Comparison of ENCODE assay signal across 9 mouse cellular contexts in genomic region chr13:31877061-31877460, GRCm38 (mm10).
DNase-seq lines count a peak whose midpoint lies in the region; ATAC-seq and TF ChIP-seq lines count a peak whose summit lies in the region.
"Had no signal": no experiment of that assay in that cellular context is flagged by ENCODE, and none has a peak within 500 bp of the region (broad histone marks: within the 10 kb centered on the region; RNA-seq: fewer than 3 reads in every experiment).

No protein-coding gene starts in this region.

- H3K9ac ChIP-seq in embryonic facial prominence, embryonic 15.5 days = no peak overlapping the region
- no peak overlapping the region for H3K9ac ChIP-seq in lung, embryonic 16.5 days (ENCODE audit: low read length)
- H3K9ac ChIP-seq: liver, embryonic 13.5 days had no signal

- no peak for TF ChIP-seq CTCF in kidney, adult 2 months (conservative IDR thresholded peaks at IDR 0.05; ENCODE audit: insufficient read depth, insufficient read length, low read depth, low read length)
- TF ChIP-seq CTCF in layer of hippocampus, adult 2 months (conservative IDR thresholded peaks at IDR 0.05) = no peak

- H3K4me3 ChIP-seq in embryonic facial prominence, embryonic 15.5 days (replicated peaks) = no peak overlapping the region
- no peak overlapping the region for H3K4me3 ChIP-seq in kidney, adult 2 months (ENCODE audit: insufficient read depth, low read depth, low read length)
- H3K4me3 ChIP-seq in lung, embryonic 16.5 days (ENCODE audit: low read length) = no peak overlapping the region
- no peak overlapping the region for H3K4me3 ChIP-seq in layer of hippocampus, adult 2 months
- H3K4me3 ChIP-seq in forebrain, embryonic 10.5 days = no peak overlapping the region
- H3K4me3 ChIP-seq: liver, embryonic 13.5 days had no signal

- WGBS in embryonic facial prominence, embryonic 15.5 days = 15% methylated on average over 4 of the region's 4 CpGs
- 31% methylated on average over 4 of the region's 4 CpGs for WGBS in kidney, adult 2 months
- WGBS in lung, embryonic 16.5 days = 27% methylated on average over 4 of the region's 4 CpGs
- 70% methylated on average over 4 of the region's 4 CpGs for WGBS in forebrain, embryonic 10.5 days

- no peak for TF ChIP-seq POLR2A in kidney, adult 2 months (IDR thresholded peaks at IDR 0.05; ENCODE audit: low read depth, low read length)

- H3K4me2 ChIP-seq in embryonic facial prominence, embryonic 15.5 days (replicated peaks) = no peak overlapping the region
- H3K4me2 ChIP-seq in lung, embryonic 16.5 days (ENCODE audit: low read depth, low read length) = no peak overlapping the region
- H3K4me2 ChIP-seq: liver, embryonic 13.5 days had no signal

- no peaks in the 10 kb centered on the region for H3K27me3 ChIP-seq in embryonic facial prominence, embryonic 15.5 days
- H3K27me3 ChIP-seq in kidney, adult 2 months (replicated peaks; ENCODE audit: control insufficient read depth, insufficient read depth, low read length) = no peaks in the 10 kb centered on the region
- no peaks in the 10 kb centered on the region for H3K27me3 ChIP-seq in lung, embryonic 16.5 days (ENCODE audit: control insufficient read depth, insufficient read depth, low read depth, low read length)
- no peaks in the 10 kb centered on the region for H3K27me3 ChIP-seq in forebrain, embryonic 10.5 days (ENCODE audit: poor library complexity, severe bottlenecking)
- H3K27me3 ChIP-seq: liver, embryonic 13.5 days had no signal

- H3K4me1 ChIP-seq in embryonic facial prominence, embryonic 15.5 days = peaks cover 7% of the 10 kb centered on the region
- no peaks in the 10 kb centered on the region for H3K4me1 ChIP-seq in kidney, adult 2 months (ENCODE audit: control insufficient read depth, insufficient read depth, low read length)
- H3K4me1 ChIP-seq in lung, embryonic 16.5 days (replicated peaks; ENCODE audit: control insufficient read depth, insufficient read depth, low read length) = no peaks in the 10 kb centered on the region
- peaks cover 5% of the 10 kb centered on the region for H3K4me1 ChIP-seq in forebrain, embryonic 10.5 days
- H3K4me1 ChIP-seq: liver, embryonic 13.5 days had no signal

- ATAC-seq in embryonic facial prominence, embryonic 15.5 days (ENCODE audit: insufficient number of reproducible peaks, low FRiP score, low TSS enrichment, low read depth) = peak; percentile 82
- ATAC-seq in lung, embryonic 16.5 days (ENCODE audit: low read depth) = peak; percentile 64

- H3K36me3 ChIP-seq in embryonic facial prominence, embryonic 15.5 days = no peaks in the 10 kb centered on the region
- no peaks in the 10 kb centered on the region for H3K36me3 ChIP-seq in kidney, adult 2 months (ENCODE audit: control insufficient read depth, insufficient read depth, low read length)
- H3K36me3 ChIP-seq in lung, embryonic 16.5 days (ENCODE audit: control insufficient read depth, insufficient read depth, low read length) = no peaks in the 10 kb centered on the region
- H3K36me3 ChIP-seq in forebrain, embryonic 10.5 days (replicated peaks) = no peaks in the 10 kb centered on the region
- H3K36me3 ChIP-seq: liver, embryonic 13.5 days had no signal

- no peaks in the 10 kb centered on the region for H3K9me3 ChIP-seq in embryonic facial prominence, embryonic 15.5 days (replicated peaks)
- H3K9me3 ChIP-seq in lung, embryonic 16.5 days (ENCODE audit: control insufficient read depth, low read length) = no peaks in the 10 kb centered on the region
- no peaks in the 10 kb centered on the region for H3K9me3 ChIP-seq in forebrain, embryonic 10.5 days
- H3K9me3 ChIP-seq: liver, embryonic 13.5 days had no signal

- no peak overlapping the region for H3K27ac ChIP-seq in embryonic facial prominence, embryonic 15.5 days (replicated peaks)
- H3K27ac ChIP-seq in kidney, adult 2 months (ENCODE audit: insufficient read depth, low read depth, low read length) = no peak overlapping the region
- no peak overlapping the region for H3K27ac ChIP-seq in lung, embryonic 16.5 days (ENCODE audit: low read length)
- H3K27ac ChIP-seq in layer of hippocampus, adult 2 months = no peak overlapping the region
- H3K27ac ChIP-seq in forebrain, embryonic 10.5 days = no peak overlapping the region
- H3K27ac ChIP-seq: liver, embryonic 13.5 days had no signal

- DNase-seq in adrenal gland, adult 2 months = peak; percentile 12
- DNase-seq in adrenal gland, postnatal 25 days = no peak
- DNase-seq in kidney, adult 2 months = peak; percentile 60
- no peak for DNase-seq in c-Kit-positive CD71-positive TER-119-positive erythroid progenitor cells, embryonic 14.5 days (ENCODE audit: low spot score)
- DNase-seq in layer of hippocampus, adult 2 months (ENCODE audit: low spot score in 2 of 2) = no peak
- DNase-seq in forebrain, embryonic 10.5 days (ENCODE audit: extremely low spot score, low spot score) = no peak
- DNase-seq: liver, embryonic 13.5 days had no signal

Comparison
In these comparisons a context has a peak if more than half of its experiments do, and no peak if none do; other contexts are left out.
1. DNase-seq: peak in adrenal gland, adult 2 months (single experiment) and kidney, adult 2 months (single experiment); none in adrenal gland, postnatal 25 days (single experiment), c-Kit-positive CD71-positive TER-119-positive erythroid progenitor cells, embryonic 14.5 days (single experiment), layer of hippocampus, adult 2 months (0 of 2) and forebrain, embryonic 10.5 days (single experiment).